Mouse (Mus musculus) lung, embryonic 16.5 days (tissue): Measurements from ENCODE around the gene Tlr3. TPM values are rescaled to one million over a fixed set of nuclear protein-coding genes. Genes with fewer than 3 reads are reported as not detected.

Source experiments
- ATAC-seq: fragments of 200-750 bp; cut with Nextera tagmentation; 2 replicates; pipeline ENCODE4 v1.8.0; 2017; ENCODE audit warnings: low read depth, mild to moderate bottlenecking, moderate library complexity
- H3K27ac ChIP-seq: fragments of 300-500 bp; sonication (generic); 2 replicates; pipeline ENCODE4 v1.5.1; 2014; ENCODE audit warnings: mild to moderate bottlenecking, control low read depth, low read length
- H3K27me3 ChIP-seq: fragments of 300-500 bp; sonication (generic); 2 replicates; pipeline ENCODE4 v1.6.1; 2014; ENCODE audit warnings: low read depth, low read length, mixed read lengths; ENCODE audit not compliant: control insufficient read depth, insufficient read depth
- H3K36me3 ChIP-seq: fragments of 300-500 bp; sonication (generic); 2 replicates; pipeline ENCODE4 v1.6.1; 2014; ENCODE audit warnings: low read length; ENCODE audit not compliant: control insufficient read depth, insufficient read depth
- H3K4me1 ChIP-seq: fragments of 300-500 bp; sonication (generic); replicated peaks from 2 replicates; pipeline ENCODE4 v1.6.1; 2014; ENCODE audit warnings: low read length, mixed read lengths; ENCODE audit not compliant: control insufficient read depth, insufficient read depth
- H3K4me2 ChIP-seq: fragments of 300-500 bp; sonication (generic); 2 replicates; pipeline ENCODE4 v1.6.1; 2014; ENCODE audit warnings: low read depth, low read length, control low read depth
- H3K4me3 ChIP-seq: fragments of 300-500 bp; sonication (generic); 2 replicates; pipeline ENCODE4 v1.5.1; 2014; ENCODE audit warnings: mild to moderate bottlenecking, low read length, control low read depth
- H3K9ac ChIP-seq: fragments of 300-500 bp; sonication (generic); 2 replicates; pipeline ENCODE4 v1.6.1; 2014; ENCODE audit warnings: low read length, control low read depth
- H3K9me3 ChIP-seq: fragments of 300-500 bp; sonication (generic); 2 replicates; pipeline ENCODE4 v1.6.1; 2016; ENCODE audit warnings: low read length; ENCODE audit not compliant: control insufficient read depth
- WGBS: fragments of 180-500 bp; shearing (Covaris S2); extraction: QIAGEN DNeasy Blood & Tissue Kit; methylation state at CpG from one replicate; pipeline ENCODE4 v1.1.7; 2014; 5-methylcytosine and 5-hydroxymethylcytosine counted together
- polyA plus RNA-seq: library from polyadenylated mRNA; unstranded; fragments of >200 nt; fragmentation: Nextera tagmentation; extraction: Ambion mirVana; gene quantifications from 2 replicates; pipeline ENCODE4 v1.2.1, GENCODE M21; 2015

Tlr3 gene
- 2.7 and 4.7 TPM in 2 replicates for polyA plus RNA-seq

- H3K4me3 ChIP-seq = peak within 1 kb of the TSS; percentile 54
- H3K4me1 ChIP-seq = no peaks in the 10 kb centered on the region
- no peaks in the 10 kb centered on the region for H3K27me3 ChIP-seq
- H3K36me3 ChIP-seq = no peaks in the 10 kb centered on the region
- H3K9me3 ChIP-seq = no peaks in the 10 kb centered on the region
- ATAC-seq = peak; percentile 15; the same call in 1 of the 2 replicates
- 35% methylated on average over 2 of the region's 2 CpGs for WGBS
- H3K4me2 ChIP-seq = peak within 1 kb of the TSS; percentile 61
- H3K27ac ChIP-seq = peak within 1 kb of the TSS; percentile 72
- H3K9ac ChIP-seq = peak within 1 kb of the TSS; percentile 61
These were observed at the start of gene Tlr3 for GRCm38 (mm10) chr8:45410882-45411281. Gene Tlr3, minus strand, starts transcription at chr8:45411080.

GRCm38 (mm10) chr8:45457874-45458273 lies 47.0 kb upstream of the Tlr3 start:
- Histone ChIP-seq H3K27ac (no peak overlapping the region), H3K4me1 (no peaks in the 10 kb centered on the region), H3K4me2 (no peak overlapping the region), H3K36me3 (no peaks in the 10 kb centered on the region), H3K4me3 (no peak overlapping the region), H3K9me3 (no peaks in the 10 kb centered on the region), H3K9ac (no peak overlapping the region), H3K27me3 (no peaks in the 10 kb centered on the region)
- no peak for ATAC-seq

GRCm38 (mm10) chr8:45454426-45454825 lies 43.5 kb upstream of the Tlr3 start:
- H3K9me3 ChIP-seq = no peaks in the 10 kb centered on the region
- no peaks in the 10 kb centered on the region for H3K36me3 ChIP-seq
- H3K9ac ChIP-seq = no peak overlapping the region
- no peaks in the 10 kb centered on the region for H3K27me3 ChIP-seq
- no peak overlapping the region for H3K4me2 ChIP-seq
- no peak overlapping the region for H3K27ac ChIP-seq
- no peaks in the 10 kb centered on the region for H3K4me1 ChIP-seq
- no peak overlapping the region for H3K4me3 ChIP-seq
- peak; percentile 45; the same call in 1 of the 2 replicates for ATAC-seq
- whole genome bisulfite sequencing = 54% methylated on average over 6 of the region's 6 CpGs

- no peaks in the 10 kb centered on the region for H3K27me3 ChIP-seq
- no peak overlapping the region for H3K9ac ChIP-seq
- no peak overlapping the region for H3K27ac ChIP-seq
- ATAC-seq = no peak
- H3K4me2 ChIP-seq = no peak overlapping the region
- 69% methylated on average over 3 of the region's 3 CpGs for WGBS
- no peaks in the 10 kb centered on the region for H3K4me1 ChIP-seq
- H3K9me3 ChIP-seq = no peaks in the 10 kb centered on the region
- H3K4me3 ChIP-seq = no peak overlapping the region
- H3K36me3 ChIP-seq = no peaks in the 10 kb centered on the region
These were observed 41.2 kb upstream of the Tlr3 start for GRCm38 (mm10) chr8:45452115-45452514.

- Histone ChIP-seq H3K4me3 (no peak overlapping the region), H3K9ac (no peak overlapping the region), H3K9me3 (no peaks in the 10 kb centered on the region), H3K4me1 (no peaks in the 10 kb centered on the region), H3K27ac (no peak overlapping the region), H3K27me3 (no peaks in the 10 kb centered on the region), H3K36me3 (no peaks in the 10 kb centered on the region), H3K4me2 (no peak overlapping the region)
- 72% methylated on average over 3 of the region's 3 CpGs for WGBS
- no peak for ATAC-seq
These were observed 38.0 kb upstream of the Tlr3 start for GRCm38 (mm10) chr8:45448842-45449241.

- H3K9ac ChIP-seq = no peak overlapping the region
- H3K27me3 ChIP-seq = no peaks in the 10 kb centered on the region
- no peak overlapping the region for H3K4me2 ChIP-seq
- no peak for ATAC-seq
- no peaks in the 10 kb centered on the region for H3K36me3 ChIP-seq
- no peak overlapping the region for H3K27ac ChIP-seq
- no peaks in the 10 kb centered on the region for H3K9me3 ChIP-seq
- H3K4me1 ChIP-seq = no peaks in the 10 kb centered on the region
- H3K4me3 ChIP-seq = no peak overlapping the region
- 63% methylated on average over 1 of the region's 1 CpGs for WGBS
These were observed 37.4 kb upstream of the Tlr3 start for GRCm38 (mm10) chr8:45448257-45448656.

- Histone ChIP-seq H3K27me3 (no peaks in the 10 kb centered on the region), H3K4me2 (no peak overlapping the region), H3K9ac (no peak overlapping the region), H3K4me3 (no peak overlapping the region), H3K4me1 (0 out of 2 replicates have a peak, but pooled peaks cover 2% of the 10 kb centered on the region), H3K36me3 (no peaks in the 10 kb centered on the region), H3K9me3 (no peaks in the 10 kb centered on the region), H3K27ac (no peak overlapping the region)
- no peak for ATAC-seq
- 2% methylated on average over 5 of the region's 5 CpGs for WGBS
These were observed 28.1 kb upstream of the Tlr3 start for GRCm38 (mm10) chr8:45438899-45439535.

- H3K4me2 ChIP-seq = no peak overlapping the region
- no peaks in the 10 kb centered on the region for H3K27me3 ChIP-seq
- no peak overlapping the region for H3K9ac ChIP-seq
- no peaks in the 10 kb centered on the region for H3K4me1 ChIP-seq
- no peak overlapping the region for H3K27ac ChIP-seq
- no peak for ATAC-seq
- no peak overlapping the region for H3K4me3 ChIP-seq
- no peaks in the 10 kb centered on the region for H3K9me3 ChIP-seq
- 84% methylated on average over 7 of the region's 7 CpGs for WGBS
- H3K36me3 ChIP-seq = no peaks in the 10 kb centered on the region
These were observed 9.3 kb upstream of the Tlr3 start for GRCm38 (mm10) chr8:45420151-45420550.

- H3K4me2 ChIP-seq = no peak overlapping the region
- 62% methylated on average over 7 of the region's 7 CpGs for WGBS
- no peak overlapping the region for H3K4me3 ChIP-seq
- H3K9ac ChIP-seq = no peak overlapping the region
- H3K27ac ChIP-seq = no peak overlapping the region
- no peaks in the 10 kb centered on the region for H3K27me3 ChIP-seq
- no peak for ATAC-seq
- no peaks in the 10 kb centered on the region for H3K4me1 ChIP-seq
- H3K36me3 ChIP-seq = no peaks in the 10 kb centered on the region
- no peaks in the 10 kb centered on the region for H3K9me3 ChIP-seq
These were observed 4.1 kb upstream of the Tlr3 start for GRCm38 (mm10) chr8:45414965-45415364.
